Mouse (Mus musculus): Measurements from ENCODE around the gene Gria2.

Gene Gria2

GRCm38 (mm10) chr3:80802596-80803081, at the start of gene Gria2:
Gria2 (minus strand) TSS chr3:80802835.
- DNase-seq: peak; percentile 89

DNA sequence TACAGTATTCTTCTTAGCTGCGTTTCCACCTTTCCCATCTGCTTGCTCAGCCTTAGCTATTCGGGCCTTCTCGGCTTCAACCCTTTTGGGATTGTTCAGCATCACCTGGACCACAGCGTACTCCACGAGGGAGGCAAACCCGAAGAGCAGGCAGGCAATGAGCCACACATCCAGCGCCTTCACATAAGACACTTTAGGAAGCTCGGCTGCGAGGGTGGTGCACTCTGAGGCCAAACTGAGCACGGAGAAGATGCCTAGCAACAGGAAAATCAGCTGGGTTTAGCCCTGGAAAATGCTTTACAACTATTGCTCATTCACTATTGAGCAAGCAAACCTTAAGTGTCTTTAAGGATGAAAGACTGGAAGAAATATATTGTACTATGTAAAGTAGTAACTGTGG, 48.3 kb upstream of the Gria2 start:
- no peak for DNase-seq

GRCm38 (mm10) chr3:80845634-80846033, 43.0 kb upstream of the Gria2 start:
- no peak for DNase-seq

DNA sequence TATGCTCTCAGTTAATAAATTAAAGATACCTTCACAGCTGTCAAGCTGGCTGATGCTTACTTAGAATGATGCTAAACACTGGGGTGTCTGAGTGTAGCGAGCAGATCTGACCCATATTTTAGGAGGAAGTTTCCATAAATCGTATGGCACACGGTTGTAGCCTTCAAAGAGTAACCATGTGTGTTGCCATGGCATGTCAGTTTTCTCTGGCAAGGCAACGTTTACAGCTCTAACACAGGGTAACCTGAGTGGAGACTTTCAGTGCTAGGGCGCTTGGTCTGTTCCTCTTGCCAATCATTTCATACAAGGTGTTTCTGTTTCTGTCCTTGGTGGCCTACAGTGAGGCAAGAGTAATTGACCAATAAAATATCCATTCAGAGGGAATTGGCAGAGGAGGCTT, 37.2 kb upstream of the Gria2 start:
- DNase-seq: no peak

- no peak for DNase-seq
Observed at GRCm38 (mm10) chr3:80837583-80837982, 34.9 kb upstream of the Gria2 start.

DNA sequence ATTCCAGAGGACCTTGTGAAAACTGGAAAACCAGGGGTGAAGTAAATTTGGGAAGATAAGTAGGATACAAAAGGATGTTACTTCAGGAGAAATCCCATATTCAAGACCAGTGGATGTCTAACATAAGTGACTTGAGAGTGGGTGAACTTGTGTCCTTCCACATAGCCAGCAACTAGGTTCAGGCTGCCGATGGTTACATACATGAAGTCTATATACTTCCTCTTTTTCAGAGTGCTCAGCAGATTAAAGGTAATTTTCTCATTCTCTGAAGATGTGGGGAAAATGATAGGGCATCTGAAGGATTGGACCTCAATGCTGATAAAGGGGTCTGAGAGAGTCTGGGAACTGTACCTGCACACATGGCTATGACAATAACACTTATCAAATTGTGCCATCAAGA, 21.3 kb upstream of the Gria2 start:
- no peak for DNase-seq

DNA sequence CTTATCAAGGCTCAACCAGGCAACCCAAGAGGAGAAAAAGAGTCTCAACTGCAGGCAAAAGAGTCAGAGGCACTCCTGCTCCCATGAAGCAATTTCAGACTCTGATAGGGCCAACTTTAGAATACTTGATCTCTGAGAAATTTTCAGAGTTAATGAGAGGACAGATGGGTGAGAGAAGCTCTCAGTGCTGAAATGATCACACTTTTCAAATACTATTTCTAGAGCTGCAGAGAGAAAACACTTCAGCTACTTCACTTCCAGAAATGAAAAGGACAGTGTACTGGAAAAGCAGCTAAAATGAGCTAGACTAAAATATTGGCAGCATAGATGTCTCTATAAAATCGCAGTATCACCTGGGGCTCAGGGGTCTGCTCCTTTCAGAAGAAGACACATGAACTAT, 16.0 kb upstream of the Gria2 start:
- DNase-seq: no peak

DNA sequence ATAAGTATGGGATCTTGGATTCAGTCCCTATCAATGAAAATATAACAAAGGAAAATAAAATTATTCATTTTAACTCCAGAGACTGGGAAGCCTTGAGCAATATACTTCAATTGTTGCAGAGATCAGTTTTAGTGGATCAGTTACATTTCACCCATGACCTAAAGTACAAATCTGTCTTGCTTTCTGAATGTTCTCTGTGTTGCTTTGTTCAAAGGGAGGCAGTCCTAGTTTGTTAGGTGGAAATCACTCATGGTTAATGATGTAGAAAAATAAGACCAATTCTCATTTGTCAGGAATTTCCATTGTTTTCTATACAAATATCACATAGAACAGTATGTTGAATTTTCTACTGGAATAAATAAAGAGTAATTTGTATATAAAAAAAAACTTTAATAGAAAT, 11.1 kb upstream of the Gria2 start:
- DNase-seq: no peak

GRCm38 (mm10) chr3:80812237-80812636, 9.6 kb upstream of the Gria2 start:
- no peak for DNase-seq

DNA sequence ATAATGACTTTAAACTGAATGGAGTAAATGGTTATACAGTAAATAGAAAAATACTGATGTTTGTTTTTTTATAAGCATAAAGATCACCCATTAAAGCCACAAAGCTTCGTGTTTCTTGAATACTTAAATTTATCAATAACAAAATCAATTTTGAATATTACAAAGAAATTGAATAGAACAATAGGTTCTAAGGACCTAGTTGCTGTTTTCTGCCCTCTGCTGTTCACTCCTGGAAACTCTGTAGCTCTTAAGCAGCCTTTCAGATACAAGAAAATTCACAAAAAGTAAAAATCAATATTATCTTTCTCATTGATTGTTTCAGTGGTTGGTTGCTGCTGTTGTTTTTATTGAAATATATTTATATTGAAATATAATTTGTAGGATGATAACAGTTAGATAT, 2.7 kb upstream of the Gria2 start:
- DNase-seq: peak; percentile 23

- DNase-seq: no peak
Observed at GRCm38 (mm10) chr3:80803811-80804210, 1.2 kb upstream of the Gria2 start.

GRCm38 (mm10) chr3:80803211-80803610, 576 bp upstream of the Gria2 start:
- no peak for DNase-seq

DNA sequence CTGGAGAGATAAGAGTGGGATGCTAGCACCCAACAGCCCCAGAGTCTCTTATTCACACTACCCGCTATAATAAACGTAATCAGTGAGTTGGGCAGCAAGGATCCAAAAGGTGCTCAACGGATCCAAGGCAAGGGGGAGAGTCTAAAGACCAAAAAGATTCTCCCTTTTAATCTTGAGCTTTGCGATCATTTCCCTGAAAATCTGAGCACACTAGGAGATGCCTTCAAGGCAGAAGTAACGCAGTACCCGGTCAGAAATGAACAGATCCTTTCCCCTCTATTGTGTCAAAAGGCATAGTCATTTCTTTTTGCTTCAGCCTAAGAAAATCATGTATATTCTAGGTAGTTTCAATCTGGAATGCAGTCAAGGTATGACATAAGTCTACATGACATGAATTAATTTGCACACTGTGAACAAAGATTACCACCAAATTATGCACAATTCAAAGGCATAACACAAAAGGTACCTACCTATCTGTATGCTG, 766 bp downstream of the Gria2 start:
- no peak for DNase-seq

GRCm38 (mm10) chr3:80800995-80801826, 1.4 kb downstream of the Gria2 start:
- peak; percentile 60 for DNase-seq

- DNase-seq: peak; percentile 44
Observed at GRCm38 (mm10) chr3:80800299-80800994, 2.2 kb downstream of the Gria2 start.

DNA sequence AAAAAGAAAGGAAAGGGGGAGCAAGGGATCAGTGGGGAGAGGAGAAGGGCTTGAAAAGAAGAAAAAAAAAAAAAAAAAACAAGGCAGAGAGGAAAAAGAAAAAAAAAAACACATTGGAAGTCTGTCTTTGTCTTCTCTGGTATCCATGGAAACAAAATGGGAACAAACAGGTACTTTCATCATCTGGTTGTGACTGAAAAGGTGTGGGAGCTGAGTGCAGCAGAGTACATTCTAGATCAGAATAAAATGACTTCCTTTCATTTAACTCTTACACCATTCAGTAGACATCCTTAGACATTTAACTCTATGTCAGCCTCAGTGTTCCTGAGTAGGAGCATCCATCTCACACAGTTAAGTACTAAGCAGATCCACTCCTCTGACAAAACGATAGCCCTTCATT, 4.7 kb downstream of the Gria2 start:
- no peak for DNase-seq

- no peak for DNase-seq
Observed at GRCm38 (mm10) chr3:80796764-80797163, 5.9 kb downstream of the Gria2 start.

GRCm38 (mm10) chr3:80795284-80795683, 7.4 kb downstream of the Gria2 start:
- DNase-seq: no peak

GRCm38 (mm10) chr3:80787116-80787744, 15.4 kb downstream of the Gria2 start:
- DNase-seq: no peak

- no peak for DNase-seq
Observed at GRCm38 (mm10) chr3:80781144-80781530, 21.5 kb downstream of the Gria2 start.

GRCm38 (mm10) chr3:80780383-80781143, 22.1 kb downstream of the Gria2 start:
- DNase-seq: no peak

DNA sequence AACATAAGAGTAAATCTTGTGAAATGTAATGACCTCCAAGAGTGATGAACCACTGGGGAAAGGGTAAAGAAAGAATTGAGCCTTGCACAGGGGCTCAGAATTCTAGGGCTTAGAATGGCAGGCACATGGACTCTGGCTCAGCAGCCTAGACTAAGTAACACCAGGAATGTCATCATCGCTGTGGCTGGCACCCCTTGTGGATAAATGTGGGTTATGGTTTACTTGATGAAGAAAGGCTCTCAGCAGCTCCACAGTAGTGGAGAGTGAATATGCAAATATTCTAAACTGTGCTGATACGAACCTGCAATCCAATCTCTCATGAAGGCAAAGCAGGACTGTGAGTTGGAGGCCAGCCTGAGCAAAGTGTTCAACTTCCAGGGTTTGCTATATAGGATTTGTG, 26.0 kb downstream of the Gria2 start:
- DNase-seq: no peak

- no peak for DNase-seq
Observed at GRCm38 (mm10) chr3:80775971-80776370, 26.7 kb downstream of the Gria2 start.
